Mouse (Mus musculus) adrenal gland, postnatal 25 days (tissue): ENCODE measurements around the gene Tcp10c. TPM values are rescaled to one million over a fixed set of nuclear protein-coding genes. Genes with fewer than 3 reads are reported as not detected.
"Not testable (repeated sequence)": the region's sequence is repeated elsewhere in the genome, so short reads cannot be mapped to it uniquely, and the experiment has no call there.

ENCODE experiments used
- DNase-seq: peaks from one replicate; pipeline ENCODE4 v3.0.0; 2021; ENCODE audit warnings: mixed read lengths
- total RNA-seq: library from RNA; stranded (reverse); gene quantifications from 2 replicates; pipeline ENCODE4 v1.2.3, GENCODE M21; 2021

Gene Tcp10c
- total RNA-seq, 1 experiment from 2014 or later = not detected

DNA sequence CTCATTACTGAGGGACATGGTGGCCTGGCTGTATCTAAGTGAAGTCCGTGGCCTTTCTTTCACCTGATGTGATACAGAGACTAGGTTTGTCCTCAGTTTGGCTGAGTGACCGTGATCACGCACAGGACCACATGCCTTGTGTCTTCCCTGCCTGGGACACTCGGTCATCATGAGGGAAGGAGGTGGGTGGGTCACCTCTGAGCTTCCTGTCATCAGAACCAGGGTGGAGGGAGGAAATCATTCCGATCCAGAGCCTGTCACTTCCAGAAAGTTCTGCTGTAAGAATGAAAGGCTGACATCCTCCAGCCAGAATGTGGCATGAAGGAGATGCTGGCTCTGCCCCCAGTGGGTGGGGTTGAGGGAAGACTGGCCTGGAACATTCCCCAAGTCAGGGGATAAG is 45.6 kb downstream of the Tcp10c start:
- not testable (repeated sequence) for DNase-seq

DNA sequence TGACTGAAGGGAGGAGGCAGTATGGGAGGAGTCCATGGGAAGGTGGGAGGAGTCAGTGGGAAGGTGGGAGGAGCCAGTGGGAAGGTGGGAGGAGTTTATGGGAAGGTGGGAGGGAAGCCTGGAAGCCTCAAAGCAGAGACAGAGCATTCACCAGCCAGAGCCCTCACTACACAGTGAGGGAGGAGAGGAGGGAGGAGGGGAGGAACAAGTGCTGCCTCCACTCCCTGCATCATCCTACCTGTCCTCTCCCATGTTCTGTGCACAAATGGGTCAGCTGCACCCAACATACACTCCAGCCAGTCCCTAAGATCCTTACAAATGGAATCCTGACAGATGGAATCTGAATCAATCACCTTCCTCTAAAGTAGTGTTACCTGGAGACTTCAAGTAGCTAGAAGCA is 47.7 kb downstream of the Tcp10c start:
- not testable (repeated sequence) for DNase-seq

DNA sequence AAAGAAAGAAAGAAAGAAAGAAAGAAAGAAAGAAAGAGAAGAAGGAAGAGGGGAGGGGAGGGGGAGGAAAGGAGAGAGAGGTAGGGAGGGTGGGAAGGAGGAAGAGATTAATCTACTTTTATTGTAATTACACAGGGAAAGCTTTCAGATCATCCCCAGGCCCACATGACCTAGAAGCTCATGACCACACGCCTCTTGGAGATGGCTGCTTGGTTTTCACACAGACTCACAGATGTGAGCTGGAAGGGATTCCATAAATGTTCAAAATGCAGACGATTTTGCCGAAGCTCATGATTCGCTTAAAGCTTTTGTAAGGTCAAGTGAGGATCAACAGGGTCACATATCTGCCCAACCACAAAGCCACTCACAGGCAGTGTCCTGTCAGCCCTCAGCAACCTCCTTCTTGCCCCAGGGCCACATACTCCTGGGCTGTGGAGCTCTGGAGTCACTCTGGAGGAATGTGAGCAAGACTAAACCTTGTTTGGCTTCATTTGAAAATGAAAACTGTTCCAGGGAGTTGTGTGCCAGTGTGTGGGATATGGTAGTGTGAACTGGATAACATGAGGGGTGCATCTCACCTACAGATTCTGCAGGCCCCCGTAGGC is 49.3 kb downstream of the Tcp10c start:
- DNase-seq = not testable (repeated sequence)

DNA sequence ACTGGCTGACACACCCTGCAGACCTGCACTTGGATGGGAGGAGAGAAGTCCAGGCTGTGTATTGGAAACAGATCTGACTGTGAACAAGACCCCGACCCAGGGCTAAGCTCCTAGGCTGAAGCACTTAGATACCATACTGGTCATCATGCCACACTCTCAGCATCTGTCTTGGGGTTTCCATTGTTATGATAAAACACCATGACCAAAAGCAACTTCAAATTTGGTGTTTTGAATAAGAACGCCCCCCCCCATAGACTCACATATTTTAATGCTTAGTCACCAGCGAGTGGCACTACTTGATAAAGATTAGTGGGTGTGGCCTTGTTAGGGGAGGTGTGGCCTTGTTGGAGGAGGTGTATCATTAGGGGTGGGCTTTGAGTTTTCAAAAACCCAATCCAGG is 51.7 kb downstream of the Tcp10c start:
- not testable (repeated sequence) for DNase-seq

DNA sequence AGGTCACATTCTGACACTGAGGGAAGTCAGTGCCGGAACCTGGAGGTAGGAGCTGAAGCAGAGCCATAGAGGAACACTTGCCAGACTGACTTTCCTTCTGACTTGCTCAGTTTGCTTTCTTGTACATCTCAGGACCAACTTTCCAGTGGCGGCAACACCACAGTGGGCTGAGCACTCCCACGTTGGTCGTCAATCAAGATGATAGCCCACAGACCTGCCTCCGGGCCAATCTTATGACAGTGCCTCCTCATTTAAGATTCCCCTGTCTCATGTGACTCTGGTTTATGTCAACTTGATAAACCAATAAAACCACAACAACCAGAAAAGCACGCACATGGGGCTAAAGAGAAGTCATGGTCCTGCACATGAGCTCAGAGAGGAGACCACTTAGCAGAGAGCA is 52.3 kb downstream of the Tcp10c start:
- not testable (repeated sequence) for DNase-seq

DNA sequence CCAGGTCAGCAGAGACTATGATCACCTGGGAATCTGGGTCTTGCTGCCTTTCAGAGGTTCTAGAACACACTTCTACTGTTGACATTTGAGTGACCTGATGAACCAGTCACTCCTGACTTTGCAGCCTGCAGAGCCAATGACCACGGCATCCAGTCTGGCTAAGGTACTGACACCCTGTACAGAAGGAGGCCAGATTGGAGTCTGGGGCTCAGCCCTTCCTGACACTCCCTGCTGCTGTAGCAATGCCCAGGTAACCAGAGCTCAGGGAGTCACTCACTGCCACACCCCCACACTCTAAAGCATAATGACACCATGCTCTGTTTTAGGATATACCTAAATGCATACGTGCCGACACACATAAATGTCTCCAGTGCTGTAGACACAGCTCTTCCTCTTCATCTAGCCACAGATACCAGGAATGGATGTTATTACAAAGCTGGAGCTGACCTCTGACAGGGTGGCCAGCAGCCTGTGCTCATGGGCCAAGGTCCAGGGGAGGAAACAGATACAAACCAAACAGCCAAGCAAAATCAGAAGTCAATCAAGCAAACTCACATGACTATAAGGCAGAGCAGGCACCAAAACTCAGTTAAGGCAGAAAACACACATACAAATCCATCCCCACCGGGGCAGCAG is 53.4 kb downstream of the Tcp10c start:
- not testable (repeated sequence) for DNase-seq

DNA sequence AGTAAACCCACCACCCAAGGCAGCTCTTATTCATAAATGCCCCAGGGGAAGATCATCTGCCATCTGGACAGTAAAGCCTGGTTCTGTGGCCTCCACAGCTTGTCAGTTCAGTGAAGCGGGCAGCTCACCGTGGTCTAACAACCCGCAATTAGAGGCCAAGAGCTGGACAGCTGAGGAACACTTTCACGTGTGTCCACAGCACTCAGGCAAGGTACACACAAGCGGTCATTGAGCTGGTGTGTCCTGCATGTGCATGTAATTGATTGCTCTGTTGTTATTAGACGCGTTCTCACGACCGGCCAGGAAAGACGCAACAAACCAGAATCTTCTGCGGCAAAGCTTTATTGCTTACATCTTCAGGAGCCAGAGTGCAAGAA is 53.9 kb downstream of the Tcp10c start:
- DNase-seq = not testable (repeated sequence)

DNA sequence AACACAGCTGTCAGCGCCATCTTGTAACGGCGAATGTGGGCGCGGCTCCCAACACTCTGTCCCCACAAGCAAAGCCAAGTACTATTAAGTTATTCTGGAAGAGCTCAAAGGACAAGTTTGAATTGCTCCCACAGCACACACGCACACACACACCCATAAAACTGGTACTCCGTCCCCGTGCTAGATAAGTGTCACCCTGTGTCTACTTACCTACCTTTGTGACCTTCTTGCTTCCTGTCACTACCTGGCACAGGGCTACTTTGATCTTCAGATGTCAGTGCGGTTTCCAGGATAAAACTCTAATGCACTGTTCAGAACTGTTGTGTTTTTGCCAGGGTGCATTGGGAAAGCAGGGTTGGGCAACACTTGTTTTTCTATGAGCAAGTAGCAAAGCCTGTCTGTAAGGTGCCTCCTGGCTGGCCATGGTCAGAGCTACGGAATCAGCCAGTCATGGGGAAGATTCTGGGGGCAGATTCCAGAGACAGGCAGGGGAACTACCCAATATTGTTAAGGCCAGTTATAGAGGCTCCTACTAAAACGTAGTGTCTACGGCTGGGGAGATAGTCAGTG is 66.7 kb downstream of the Tcp10c start:
- DNase-seq = not testable (repeated sequence)

DNA sequence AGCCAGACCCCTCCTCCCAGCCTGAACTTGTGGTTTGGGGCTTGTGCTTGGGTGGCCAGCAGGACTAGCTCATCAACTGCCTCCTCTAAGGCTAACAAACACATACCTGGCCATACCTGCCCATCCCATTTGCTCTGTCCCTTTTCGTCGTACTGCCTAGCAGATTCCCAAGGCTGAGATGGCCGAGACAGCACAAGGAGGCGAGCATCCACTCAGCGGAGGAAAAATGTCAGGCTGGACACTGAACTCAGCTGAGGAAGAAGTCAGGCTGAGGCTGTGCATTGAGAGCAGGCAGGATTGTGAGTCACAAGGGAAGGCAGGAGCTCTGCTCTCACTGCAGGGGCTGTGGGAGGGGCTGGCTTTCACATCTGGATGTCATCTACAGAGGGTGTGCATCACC is 68.3 kb downstream of the Tcp10c start:
- DNase-seq = not testable (repeated sequence)

DNA sequence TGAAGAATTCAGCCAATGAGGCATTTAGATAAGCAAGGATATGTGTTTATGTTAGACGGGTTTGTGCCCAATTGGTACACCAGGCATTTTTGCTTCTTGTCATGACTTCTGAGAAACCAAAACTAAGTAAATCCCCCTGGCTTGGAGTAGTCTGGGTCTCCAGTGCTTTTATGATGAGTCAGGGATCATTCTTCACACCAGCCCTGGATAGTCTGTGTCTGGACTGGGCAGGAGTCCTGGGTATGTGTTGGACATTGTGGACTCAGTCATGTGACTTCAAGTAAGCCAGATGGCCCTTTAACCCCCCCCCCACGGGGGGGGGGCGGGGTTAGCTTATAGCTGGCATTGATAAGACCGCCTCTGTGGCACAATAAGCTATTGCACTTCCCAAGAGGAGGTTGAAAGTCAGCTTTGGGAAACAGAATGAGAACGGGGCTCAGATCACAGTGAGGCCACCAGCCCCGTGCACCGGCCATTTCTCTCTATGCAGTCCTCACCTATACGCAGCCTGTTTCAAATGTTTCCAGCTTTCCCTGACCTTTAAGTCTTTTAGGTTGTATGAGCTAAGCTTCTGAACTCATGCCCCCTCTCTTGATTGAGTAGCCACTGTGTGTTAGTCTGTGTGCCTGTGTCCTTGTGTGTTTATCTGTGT is 69.1 kb downstream of the Tcp10c start:
- not testable (repeated sequence) for DNase-seq

DNA sequence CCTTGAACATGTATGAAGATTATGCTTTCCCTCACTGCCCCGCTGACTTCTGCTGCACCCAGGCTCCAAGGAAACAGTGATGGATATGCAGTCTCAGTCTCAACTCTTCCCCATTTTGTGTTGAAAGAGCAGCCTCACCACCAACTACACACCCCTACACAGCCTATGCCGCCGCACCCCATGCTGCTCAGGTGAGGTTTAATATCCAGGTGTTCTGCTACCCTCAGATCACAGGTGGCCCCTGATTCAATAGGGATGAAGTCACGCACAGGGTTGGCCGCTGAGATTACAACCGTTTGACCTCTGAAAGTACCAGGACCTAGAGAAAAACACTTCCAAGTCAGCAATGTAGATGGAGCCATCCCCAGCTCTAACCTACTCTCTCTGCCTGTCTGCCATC is 69.9 kb downstream of the Tcp10c start:
- not testable (repeated sequence) for DNase-seq

DNA sequence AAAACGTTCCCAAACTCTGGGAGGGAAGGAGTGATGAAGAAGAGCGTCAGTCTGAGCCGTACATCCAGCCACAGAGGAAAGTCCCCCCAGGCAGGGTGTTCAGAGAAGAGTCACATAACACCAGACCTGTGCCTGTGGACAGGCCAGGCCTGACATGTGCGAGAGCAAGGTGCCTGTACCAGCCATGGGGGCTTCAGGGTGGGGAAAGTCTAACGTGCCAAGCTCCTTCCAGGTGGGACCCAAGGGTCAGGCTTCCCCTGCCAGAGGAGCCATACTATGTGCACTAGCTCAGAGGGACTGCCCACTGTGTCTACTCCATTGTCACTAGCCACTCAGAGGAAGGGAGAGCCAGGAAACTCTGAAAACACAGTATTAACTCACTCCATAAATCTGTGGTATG is 71.3 kb downstream of the Tcp10c start:
- not testable (repeated sequence) for DNase-seq

DNA sequence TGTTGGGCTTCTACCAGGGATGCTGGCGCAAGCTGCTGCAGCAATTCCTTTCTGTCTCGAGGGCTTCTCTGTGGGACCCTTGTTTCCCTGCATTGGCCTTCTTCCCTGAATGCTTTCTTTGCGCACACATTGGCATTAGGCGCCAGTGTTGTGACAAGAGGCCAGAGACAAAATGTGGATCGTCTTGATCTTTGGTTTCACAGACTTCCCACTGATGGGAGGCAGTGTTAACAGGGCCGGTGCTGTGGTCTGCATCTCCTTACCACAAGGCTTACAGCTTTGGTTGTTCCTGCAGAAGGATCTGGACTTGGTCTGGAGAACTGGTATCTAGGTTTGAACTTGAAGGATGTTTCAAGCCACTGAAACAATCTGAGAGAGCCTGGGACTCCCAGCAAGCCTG is 72.1 kb downstream of the Tcp10c start:
- not testable (repeated sequence) for DNase-seq

Other genes starting within 250 kb of the Tcp10c start
- gene Unc93a, start 222.8 kb upstream of the Tcp10c start, total RNA-seq = 1.2 and 1.8 TPM in 2 replicates
- gene Smok2a, start 133.4 kb upstream of the Tcp10c start, total RNA-seq = not detected in 2 replicates
- not detected in 2 replicates for gene Smok2b, start 124.3 kb upstream of the Tcp10c start, total RNA-seq